Mouse (Mus musculus) midbrain, postnatal 0 days (tissue): ENCODE data around the gene Mapk8ip1. TPM values are rescaled to one million over a fixed set of nuclear protein-coding genes. Genes with fewer than 3 reads are reported as not detected.
A peak's percentile ranks its signal among the peaks of the same experiment; 100 is the strongest.

Experiments
- ATAC-seq: fragments of 200-750 bp; cut with Nextera tagmentation; 2 replicates; pipeline ENCODE4 v1.8.0; 2017; ENCODE audit warnings: moderate number of reproducible peaks, mild to moderate bottlenecking, moderate TSS enrichment, moderate library complexity; ENCODE audit not compliant: low FRiP score
- DNase-seq: peaks from one replicate; pipeline ENCODE4 v3.0.0-alpha.2; 2015; ENCODE audit warnings: low spot score
- H3K27ac ChIP-seq: fragments of 300-500 bp; sonication (generic); 2 replicates; pipeline ENCODE4 v1.5.1; 2014; ENCODE audit warnings: low read depth, mild to moderate bottlenecking, low read length, mixed read lengths
- H3K27me3 ChIP-seq: fragments of 300-500 bp; sonication (generic); 2 replicates; pipeline ENCODE4 v1.6.1; 2014; ENCODE audit warnings: low read length, control low read depth, mixed read lengths; ENCODE audit not compliant: insufficient read depth
- H3K36me3 ChIP-seq: fragments of 300-500 bp; sonication (generic); 2 replicates; pipeline ENCODE4 v1.6.1; 2014; ENCODE audit warnings: low read length, control low read depth, mixed read lengths; ENCODE audit not compliant: insufficient read depth
- H3K4me1 ChIP-seq: fragments of 300-500 bp; sonication (generic); 2 replicates; pipeline ENCODE4 v1.6.1; 2014; ENCODE audit warnings: mild to moderate bottlenecking, control low read depth, antibody characterized with exemption, low read length, mixed read lengths; ENCODE audit not compliant: insufficient read depth
- H3K4me2 ChIP-seq: fragments of 300-500 bp; sonication (generic); 2 replicates; pipeline ENCODE4 v1.6.1; 2014; ENCODE audit warnings: low read depth, mild to moderate bottlenecking, low read length, mixed read lengths; ENCODE audit not compliant: poor library complexity, severe bottlenecking
- H3K4me3 ChIP-seq: fragments of 300-500 bp; sonication (generic); 2 replicates; pipeline ENCODE4 v1.5.1; 2014; ENCODE audit warnings: low read depth, mild to moderate bottlenecking, low read length, moderate library complexity
- H3K9ac ChIP-seq: fragments of 300-500 bp; sonication (generic); replicated peaks from 2 replicates; pipeline ENCODE4 v1.6.1; 2014; ENCODE audit warnings: mild to moderate bottlenecking, low read length, moderate library complexity, mixed read lengths; ENCODE audit not compliant: poor library complexity, severe bottlenecking
- H3K9me3 ChIP-seq: fragments of 300-500 bp; sonication (generic); 2 replicates; pipeline ENCODE4 v1.6.1; 2016; ENCODE audit warnings: low read length, control low read depth
- CTCF ChIP-seq: IDR thresholded peaks from 2 replicates; pipeline ENCODE4 v1.5.1; 2016; ENCODE audit warnings: antibody characterized with exemption, mild to moderate bottlenecking
- WGBS: fragments of 180-500 bp; shearing (Covaris S2); extraction: QIAGEN DNeasy Blood & Tissue Kit; methylation state at CpG from one replicate; pipeline ENCODE4 v1.1.7; 2014; 5-methylcytosine and 5-hydroxymethylcytosine counted together
- polyA plus RNA-seq: library from polyadenylated mRNA; unstranded; fragments of >200 nt; fragmentation: Nextera tagmentation; extraction: Ambion mirVana; gene quantifications from 2 replicates; pipeline ENCODE4 v1.2.1, GENCODE M21; 2015
- total RNA-seq: library from RNA; depleted of rRNA; stranded (reverse); fragments of >200 nt; gene quantifications from 2 replicates; pipeline ENCODE4 v1.2.3, GENCODE M21; 2014

Mapk8ip1 gene
- total and polyA plus RNA-seq, 2 experiments from 2014 or later = 178 to 357 TPM

GRCm38 (mm10) chr2:92376300-92376699 lies 24.8 kb downstream of the Mapk8ip1 start:
- WGBS = 87% methylated on average over 6 of the region's 6 CpGs
- no peak for TF ChIP-seq CTCF
- H3K4me1 ChIP-seq = peaks cover 23% of the 10 kb centered on the region
- no peak overlapping the region for H3K27ac ChIP-seq
- no peak overlapping the region; the same call in 1 of the 2 replicates for H3K9ac ChIP-seq
- peak overlapping the region; percentile 90 for H3K4me2 ChIP-seq
- peaks cover 25% of the 10 kb centered on the region for H3K36me3 ChIP-seq
- no peak for DNase-seq
- H3K27me3 ChIP-seq = no peaks in the 10 kb centered on the region
- no peaks in the 10 kb centered on the region for H3K9me3 ChIP-seq
- H3K4me3 ChIP-seq = peak overlapping the region; percentile 60; the same call in 1 of the 2 replicates
- no peak for ATAC-seq

GRCm38 (mm10) chr2:92375788-92376187 lies 25.3 kb downstream of the Mapk8ip1 start:
- peak overlapping the region; percentile 90 for H3K4me2 ChIP-seq
- H3K4me1 ChIP-seq = peaks cover 28% of the 10 kb centered on the region
- H3K9me3 ChIP-seq = no peaks in the 10 kb centered on the region
- H3K27me3 ChIP-seq = no peaks in the 10 kb centered on the region
- no peak for TF ChIP-seq CTCF
- no peak for ATAC-seq
- peak overlapping the region; percentile 60 for H3K9ac ChIP-seq
- WGBS = 14% methylated on average over 10 of the region's 10 CpGs
- no peak for DNase-seq
- H3K27ac ChIP-seq = peak overlapping the region; percentile 74; the same call in 1 of the 2 replicates
- peaks cover 21% of the 10 kb centered on the region for H3K36me3 ChIP-seq
- peak overlapping the region; percentile 60 for H3K4me3 ChIP-seq

GRCm38 (mm10) chr2:92375099-92375623 lies 25.9 kb downstream of the Mapk8ip1 start:
- DNase-seq = peak; percentile 99
- peak overlapping the region; percentile 60 for H3K9ac ChIP-seq
- peaks cover 1% of the 10 kb centered on the region; the same call in 1 of the 2 replicates for H3K27me3 ChIP-seq
- peaks cover 28% of the 10 kb centered on the region for H3K4me1 ChIP-seq
- H3K9me3 ChIP-seq = no peaks in the 10 kb centered on the region
- 2% methylated on average over 29 of the region's 29 CpGs for WGBS
- H3K4me2 ChIP-seq = peak overlapping the region; percentile 90
- TF ChIP-seq CTCF = peak; percentile 31; the same call in 1 of the 2 replicates
- peak overlapping the region; percentile 74 for H3K27ac ChIP-seq
- peak; percentile 94 for ATAC-seq
- H3K4me3 ChIP-seq = peak overlapping the region; percentile 60
- H3K36me3 ChIP-seq = peaks cover 21% of the 10 kb centered on the region

GRCm38 (mm10) chr2:92374514-92374913 lies 26.5 kb downstream of the Mapk8ip1 start, which contains the start of the genes Pex16 and Large2:
Pex16 (plus strand) TSS chr2:92374676.
Large2 (minus strand) TSS chr2:92374869.
- 5% methylated on average over 16 of the region's 16 CpGs for WGBS
- H3K4me3 ChIP-seq = peak within 1 kb of the TSS; percentile 60
- DNase-seq (peak; percentile 69), ATAC-seq (peak; percentile 36; the same call in 1 of the 2 replicates)
- peaks cover 8% of the 10 kb centered on the region; the same call in 1 of the 2 replicates for H3K27me3 ChIP-seq
- H3K4me1 ChIP-seq = peaks cover 28% of the 10 kb centered on the region
- peaks cover 16% of the 10 kb centered on the region for H3K36me3 ChIP-seq
- H3K4me2 ChIP-seq = peak within 1 kb of the TSS; percentile 90
- no peaks in the 10 kb centered on the region for H3K9me3 ChIP-seq
- no peak for TF ChIP-seq CTCF
- H3K27ac ChIP-seq = peak within 1 kb of the TSS; percentile 74
- peak within 1 kb of the TSS; percentile 60 for H3K9ac ChIP-seq

- H3K36me3 ChIP-seq = peaks cover 5% of the 10 kb centered on the region
- H3K27me3 ChIP-seq = peaks cover 13% of the 10 kb centered on the region; the same call in 1 of the 2 replicates
- ATAC-seq = no peak
- WGBS = 61% methylated on average over 11 of the region's 11 CpGs
- H3K4me3 ChIP-seq = no peak overlapping the region
- H3K4me1 ChIP-seq = peaks cover 28% of the 10 kb centered on the region
- no peak overlapping the region for H3K4me2 ChIP-seq
- H3K27ac ChIP-seq = no peak overlapping the region
- no peak for DNase-seq
- no peak overlapping the region for H3K9ac ChIP-seq
- H3K9me3 ChIP-seq = no peaks in the 10 kb centered on the region
- no peak for TF ChIP-seq CTCF
These were observed 27.6 kb downstream of the Mapk8ip1 start for GRCm38 (mm10) chr2:92373437-92373813.

GRCm38 (mm10) chr2:92372767-92373436 lies 28.2 kb downstream of the Mapk8ip1 start:
- DNase-seq (no peak), ATAC-seq (no peak)
- peaks cover 13% of the 10 kb centered on the region; the same call in 1 of the 2 replicates for H3K27me3 ChIP-seq
- H3K9ac ChIP-seq = no peak overlapping the region
- peaks cover 28% of the 10 kb centered on the region for H3K4me1 ChIP-seq
- WGBS = 26% methylated on average over 9 of the region's 9 CpGs
- TF ChIP-seq CTCF = no peak
- H3K27ac ChIP-seq = no peak overlapping the region
- H3K4me3 ChIP-seq = no peak overlapping the region
- H3K36me3 ChIP-seq = 0 out of 2 replicates have a peak, but pooled peaks cover under 1% of the 10 kb centered on the region
- no peak overlapping the region for H3K4me2 ChIP-seq
- H3K9me3 ChIP-seq = no peaks in the 10 kb centered on the region
